Mouse (Mus musculus): Measurements from ENCODE around the gene Coa7.

Coa7 gene

GRCm38 (mm10) chr4:108380146-108380545, 52.2 kb downstream of the Coa7 start:
- no peak for DNase-seq (ENCODE audit: low read depth, low spot score)

- DNase-seq (ENCODE audit: low read depth, low spot score) = no peak
Observed at GRCm38 (mm10) chr4:108383183-108383714, 55.3 kb downstream of the Coa7 start, which contains the start of gene Shisal2a. Shisal2a (minus strand) TSS chr4:108383349.

- no peak for DNase-seq (ENCODE audit: low read depth, low spot score)
Observed at GRCm38 (mm10) chr4:108386087-108386486, 58.1 kb downstream of the Coa7 start.

GRCm38 (mm10) chr4:108387106-108387505, 59.2 kb downstream of the Coa7 start:
- no peak for DNase-seq (ENCODE audit: low read depth, low spot score)

- DNase-seq (ENCODE audit: low read depth, low spot score) = no peak
Observed at GRCm38 (mm10) chr4:108387681-108388253, 59.8 kb downstream of the Coa7 start.

- no peak for DNase-seq (ENCODE audit: low read depth, low spot score)
Observed at GRCm38 (mm10) chr4:108388741-108389140, 60.8 kb downstream of the Coa7 start.

GRCm38 (mm10) chr4:108391124-108391523, 63.2 kb downstream of the Coa7 start:
- no peak for DNase-seq (ENCODE audit: low read depth, low spot score)

Data from embryo, embryonic 11.5 days (tissue).